Mouse (Mus musculus): Measurements from ENCODE around the gene G6pc2.

DNA sequence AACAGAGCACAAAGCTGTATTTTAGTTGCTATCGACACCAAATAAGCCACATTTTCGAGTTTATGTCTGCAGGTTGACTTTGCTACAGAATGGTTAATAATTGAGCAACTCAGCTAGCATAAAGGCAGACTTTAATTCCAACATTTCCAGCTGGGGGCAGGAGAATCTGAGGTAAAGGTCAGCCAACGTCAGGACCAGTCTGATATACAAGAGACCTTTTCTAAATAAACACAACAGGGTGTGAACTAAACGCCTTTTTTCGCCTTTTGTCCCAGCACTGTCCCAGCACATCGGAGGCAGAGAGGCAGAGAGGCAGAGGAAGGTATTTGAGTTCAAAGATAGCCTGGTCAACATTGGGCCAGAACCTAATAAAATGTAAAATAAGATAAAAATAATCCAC, 5.7 kb upstream of the G6pc2 start:
- TF ChIP-seq POLR2A (IDR thresholded peaks at IDR 0.05; ENCODE audit: borderline replicate concordance, low read depth, low read length) (no peak), CTCF (IDR thresholded peaks at IDR 0.05; ENCODE audit: low read depth, low read length) (no peak)
